In genomic region chr2:38713596-38713995, GRCm38 (mm10) we compare ENCODE assay signal across 27 mouse cellular contexts. TPM values are rescaled to one million over a fixed set of nuclear protein-coding genes. Genes with fewer than 3 reads are reported as not detected.
A peak's percentile ranks its signal among the peaks of the same experiment; 100 is the strongest.
DNase-seq lines count a peak whose midpoint lies in the region; ATAC-seq and TF ChIP-seq lines count a peak whose summit lies in the region.
"Had no signal": no experiment of that assay in that cellular context is flagged by ENCODE, and none has a peak within 500 bp of the region (broad histone marks: within the 10 kb centered on the region; RNA-seq: fewer than 3 reads in every experiment).

No protein-coding gene starts in this region.

- H3K36me3 ChIP-seq in forebrain, embryonic 11.5 days (ENCODE audit: control insufficient read depth, insufficient read depth, low read length), result no peaks in the 10 kb centered on the region
- no peaks in the 10 kb centered on the region for H3K36me3 ChIP-seq in forebrain, embryonic 13.5 days (ENCODE audit: poor library complexity, severe bottlenecking)
- H3K36me3 ChIP-seq in testis, adult 2 months (ENCODE audit: control insufficient read depth, insufficient read depth, low read length), result no peaks in the 10 kb centered on the region
- H3K36me3 ChIP-seq: embryonic facial prominence, embryonic 12.5 days; embryonic facial prominence, embryonic 15.5 days; heart, embryonic 12.5 days; heart, embryonic 15.5 days; hindbrain, embryonic 10.5 days; hindbrain, embryonic 13.5 days; intestine, embryonic 15.5 days had no signal

- no peak overlapping the region for H3K9ac ChIP-seq in forebrain, embryonic 11.5 days (ENCODE audit: low read length)
- no peak overlapping the region for H3K9ac ChIP-seq in forebrain, embryonic 13.5 days
- H3K9ac ChIP-seq: embryonic facial prominence, embryonic 12.5 days; embryonic facial prominence, embryonic 15.5 days; heart, embryonic 12.5 days; heart, embryonic 15.5 days; hindbrain, embryonic 13.5 days; intestine, embryonic 15.5 days had no signal

- DNase-seq in adrenal gland, postnatal 10 days, result peak; percentile 51
- DNase-seq in adrenal gland, postnatal 25 days, result no peak
- DNase-seq in forebrain, embryonic 11.5 days (ENCODE audit: low spot score), result peak; percentile 43
- DNase-seq in testis, postnatal 10 days (ENCODE audit: low spot score), result no peak
- no peak for DNase-seq in right cerebral cortex, adult 2 months (ENCODE audit: low spot score in 2 of 2)
- DNase-seq: cerebellum, adult 11 months; cerebellum, adult 2 months; cerebellum, adult 9-11 months; cerebellum, postnatal 25 days; gastrocnemius, postnatal 25 days; heart, adult 18-20 months; heart, postnatal 10 days; heart, postnatal 36 days had no signal

- no peak overlapping the region for H3K4me3 ChIP-seq in forebrain, embryonic 11.5 days (ENCODE audit: low read depth, low read length)
- H3K4me3 ChIP-seq in forebrain, embryonic 13.5 days, result no peak overlapping the region
- H3K4me3 ChIP-seq in testis, adult 2 months (ENCODE audit: control insufficient read depth, low read depth, low read length), result peak overlapping the region; percentile 73
- H3K4me3 ChIP-seq: embryonic facial prominence, embryonic 12.5 days; embryonic facial prominence, embryonic 15.5 days; heart, embryonic 12.5 days; heart, embryonic 15.5 days; hindbrain, embryonic 10.5 days; hindbrain, embryonic 13.5 days; intestine, embryonic 15.5 days had no signal

- H3K4me2 ChIP-seq in forebrain, embryonic 11.5 days (ENCODE audit: low read depth, low read length, severe bottlenecking), result no peak overlapping the region
- H3K4me2 ChIP-seq in forebrain, embryonic 13.5 days, result no peak overlapping the region
- H3K4me2 ChIP-seq: embryonic facial prominence, embryonic 12.5 days; embryonic facial prominence, embryonic 15.5 days; heart, embryonic 12.5 days; heart, embryonic 15.5 days; hindbrain, embryonic 13.5 days; intestine, embryonic 15.5 days had no signal

- no peak for TF ChIP-seq CTCF in testis, adult 2 months (IDR thresholded peaks at IDR 0.05; ENCODE audit: control insufficient read depth, insufficient read depth, insufficient replicate concordance, low read depth, low read length)

- WGBS in forebrain, embryonic 11.5 days, result 68% methylated on average over 3 of the region's 3 CpGs
- WGBS in forebrain, embryonic 13.5 days, result 64% methylated on average over 3 of the region's 3 CpGs

- TF ChIP-seq POLR2A in testis, adult 2 months (IDR thresholded peaks at IDR 0.05; ENCODE audit: control insufficient read depth, low read depth, low read length), result no peak

- no peaks in the 10 kb centered on the region for H3K9me3 ChIP-seq in forebrain, embryonic 11.5 days (ENCODE audit: control insufficient read depth, low read length)
- H3K9me3 ChIP-seq in forebrain, embryonic 13.5 days (replicated peaks), result no peaks in the 10 kb centered on the region
- H3K9me3 ChIP-seq: embryonic facial prominence, embryonic 12.5 days; embryonic facial prominence, embryonic 15.5 days; heart, embryonic 12.5 days; heart, embryonic 15.5 days; hindbrain, embryonic 10.5 days; hindbrain, embryonic 13.5 days; intestine, embryonic 15.5 days had no signal

- H3K4me1 ChIP-seq in forebrain, embryonic 11.5 days (replicated peaks; ENCODE audit: control insufficient read depth, insufficient read depth, low read length), result peaks cover 15% of the 10 kb centered on the region
- peaks cover 21% of the 10 kb centered on the region for H3K4me1 ChIP-seq in forebrain, embryonic 13.5 days
- peaks cover 26% of the 10 kb centered on the region for H3K4me1 ChIP-seq in testis, adult 2 months (ENCODE audit: control insufficient read depth, insufficient read depth, low read length)

- ATAC-seq in forebrain, embryonic 11.5 days (replicated peaks; ENCODE audit: low FRiP score), result no peak
- ATAC-seq in forebrain, embryonic 13.5 days, result no peak
- ATAC-seq: CD4-positive, CD25-positive, alpha-beta regulatory T cell, adult 4 months; forebrain, embryonic 14.5 days; hindbrain, embryonic 16.5 days; intestine, embryonic 15.5 days had no signal

- peaks cover 57% of the 10 kb centered on the region for H3K27me3 ChIP-seq in forebrain, embryonic 11.5 days (ENCODE audit: control insufficient read depth, insufficient read depth, low read length)
- H3K27me3 ChIP-seq in forebrain, embryonic 13.5 days, result peaks cover 78% of the 10 kb centered on the region
- H3K27me3 ChIP-seq in testis, adult 2 months (ENCODE audit: control insufficient read depth, insufficient read depth, low read length), result no peaks in the 10 kb centered on the region; the same call in 1 of the 2 replicates

- H3K27ac ChIP-seq in forebrain, embryonic 11.5 days (ENCODE audit: low read depth, low read length), result no peak overlapping the region
- H3K27ac ChIP-seq in forebrain, embryonic 13.5 days, result no peak overlapping the region
- peak overlapping the region; percentile 76 for H3K27ac ChIP-seq in testis, adult 2 months (ENCODE audit: control insufficient read depth, insufficient read depth, low read depth, low read length)
- H3K27ac ChIP-seq: embryonic facial prominence, embryonic 12.5 days; embryonic facial prominence, embryonic 15.5 days; heart, embryonic 15.5 days; hindbrain, embryonic 10.5 days; hindbrain, embryonic 13.5 days; intestine, embryonic 15.5 days had no signal

RNA-seq across cellular contexts. Expression of gene Nr5a1, which starts 0.7 kb away (rescaled TPM):
- total RNA-seq in adrenal gland, postnatal 10 days (2021), result 100 to 1,000 TPM; 221 to 331 TPM
- total RNA-seq in adrenal gland, postnatal 25 days (2021), result 642 and 788 TPM in 2 replicates
- polyA plus RNA-seq in forebrain, embryonic 11.5 days (2014; fragmentation: Nextera tagmentation; extraction: Ambion mirVana), result 0.27 and 0.40 TPM in 2 replicates
- 1.4 and 2.4 TPM in 2 replicates for polyA plus RNA-seq in forebrain, embryonic 13.5 days (2015; fragmentation: Nextera tagmentation; extraction: Ambion mirVana)
- polyA plus RNA-seq in testis, adult 2 months (2012; rRNA removed), result 21.2 and 25.3 TPM in 2 replicates
- total RNA-seq: common myeloid progenitor, adult 5-6 weeks; gastrocnemius, postnatal 25 days; heart, adult 18-20 months; heart, postnatal 36 days; MEL had no signal
- polyA plus RNA-seq: CD4-positive, CD25-positive, alpha-beta regulatory T cell, adult 4 months; cerebellum, adult 2 months; heart, embryonic 12.5 days; heart, embryonic 15.5 days; hindbrain, embryonic 16.5 days had no signal

Comparison
In these comparisons a context has a peak if more than half of its experiments do, and no peak if none do; other contexts are left out.
1. DNase-seq: peak in adrenal gland, postnatal 10 days (single experiment) and forebrain, embryonic 11.5 days (single experiment); none in adrenal gland, postnatal 25 days (single experiment), testis, postnatal 10 days (single experiment) and right cerebral cortex, adult 2 months (0 of 2).